Mouse (Mus musculus): ENCODE data around the gene Adam4.
"Not testable (repeated sequence)": the region's sequence is repeated elsewhere in the genome, so short reads cannot be mapped to it uniquely, and the experiment has no call there.

Gene Adam4

DNA sequence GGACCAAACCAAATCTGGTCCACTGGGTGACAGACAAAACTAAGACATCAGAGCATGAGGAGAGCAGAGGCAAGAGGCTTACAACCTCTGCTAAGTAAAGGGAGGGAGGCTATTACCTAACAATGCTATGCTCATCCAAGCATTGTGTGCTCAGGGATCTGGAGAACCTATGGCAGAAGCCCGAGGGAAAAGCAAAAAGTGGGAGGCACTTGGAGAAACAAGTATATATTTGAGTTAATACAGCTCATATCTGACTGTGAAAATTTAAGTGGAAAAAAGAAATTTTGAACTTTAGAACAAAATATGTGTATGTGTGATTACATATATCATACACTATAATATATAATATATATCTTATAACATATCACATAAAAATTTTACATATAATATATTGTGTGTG is at the start of gene Adam4:
Adam4 (minus strand) TSS at position 101 of the 400 bp plus-strand sequence.
- no peak for DNase-seq

DNA sequence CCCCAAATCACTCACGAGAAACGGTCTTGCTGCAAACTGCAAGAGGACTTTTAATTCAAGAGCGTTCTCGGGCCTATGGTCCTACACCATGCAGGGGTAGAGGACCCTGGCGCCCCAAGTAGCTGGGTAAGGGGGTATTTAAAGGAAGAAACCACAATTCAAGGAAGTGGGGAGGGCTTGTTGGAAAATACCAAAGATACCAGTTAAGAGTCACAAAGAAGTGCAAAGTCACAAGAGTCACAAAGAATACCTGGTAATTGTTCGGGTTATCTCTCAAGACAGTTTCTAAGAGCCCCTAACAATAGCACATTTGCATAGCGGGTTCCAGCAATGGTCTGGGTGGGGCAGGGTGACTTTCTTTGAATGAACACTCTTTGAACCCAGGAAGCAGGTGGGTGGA is 37.3 kb upstream of the Adam4 start:
- DNase-seq, result not testable (repeated sequence)

DNA sequence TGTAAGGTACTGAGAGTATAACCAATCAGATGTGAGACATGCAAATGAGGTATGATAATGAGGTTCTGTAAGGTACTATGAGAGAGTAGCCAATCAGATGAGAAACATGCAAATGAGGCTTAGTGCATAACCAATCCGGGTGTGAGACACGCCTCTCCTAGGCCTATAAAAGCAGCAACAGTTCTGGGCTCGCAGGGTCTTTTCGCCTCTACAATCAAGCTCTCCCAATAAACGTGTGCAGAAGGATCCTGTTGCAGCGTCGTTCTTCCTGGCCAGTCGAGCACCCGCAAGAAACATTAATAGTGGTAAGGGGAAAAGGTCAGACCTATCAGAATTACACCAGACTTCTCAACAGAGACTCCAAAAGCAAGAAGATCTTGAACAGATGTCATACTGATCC is 17.2 kb upstream of the Adam4 start:
- not testable (repeated sequence) for DNase-seq

DNA sequence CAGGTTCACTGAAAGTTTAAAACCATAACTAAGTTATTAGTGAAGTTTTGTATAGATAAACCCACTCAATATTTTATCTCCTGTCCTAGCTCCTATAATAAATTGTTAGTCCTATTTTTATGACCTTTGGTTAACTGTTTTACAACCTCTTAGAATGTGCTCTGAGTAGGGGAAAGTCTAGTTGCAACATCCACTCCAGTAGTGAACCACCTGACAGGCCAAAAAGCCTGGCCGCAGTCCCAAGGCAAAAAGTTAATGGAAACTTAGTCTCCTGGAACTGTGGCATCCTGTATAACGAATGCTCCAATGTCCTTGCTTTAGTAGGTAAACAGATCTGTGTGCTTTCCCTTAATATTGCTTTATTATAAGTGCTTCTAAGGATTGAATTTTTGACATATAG is 13.0 kb upstream of the Adam4 start:
- DNase-seq, result not testable (repeated sequence)

DNA sequence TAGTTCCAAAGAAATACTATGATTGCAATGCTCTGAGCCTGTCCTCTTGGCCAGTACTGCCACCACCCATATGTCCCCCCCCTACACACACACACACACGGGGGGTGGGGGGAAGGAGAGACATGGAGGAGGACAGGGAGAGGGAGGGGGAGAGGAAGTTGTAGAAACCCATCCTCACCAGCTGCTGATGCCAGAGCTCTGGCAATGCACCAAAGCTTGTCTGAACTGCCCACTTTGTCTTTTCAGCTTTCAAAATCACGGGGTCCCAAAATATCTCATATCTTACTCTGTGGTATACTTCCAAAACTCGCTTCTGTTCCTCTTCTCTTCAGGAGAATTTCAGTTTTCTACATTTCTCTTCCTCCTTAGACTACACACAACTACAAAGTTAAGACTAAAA is 8.5 kb downstream of the Adam4 start:
- DNase-seq, result no peak

DNA sequence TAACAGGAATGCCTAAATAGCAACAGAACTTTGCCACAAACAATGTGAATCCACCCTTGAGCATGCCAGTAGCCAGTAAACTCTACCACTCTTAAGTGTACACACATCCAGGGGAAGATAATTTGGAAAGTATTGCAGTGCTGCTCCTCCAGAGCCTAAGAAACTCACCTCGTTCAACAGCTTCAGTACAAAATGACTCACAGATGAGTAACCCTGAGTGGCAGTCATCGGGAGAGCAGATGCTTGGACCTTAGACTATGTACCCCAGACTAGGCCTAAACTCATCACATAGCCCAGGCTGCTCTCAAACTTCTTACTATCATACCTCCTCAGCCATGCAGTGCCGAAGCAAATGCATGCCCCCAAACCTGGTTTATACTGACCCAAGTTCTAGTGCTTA is 12.8 kb downstream of the Adam4 start:
- DNase-seq, result no peak

DNA sequence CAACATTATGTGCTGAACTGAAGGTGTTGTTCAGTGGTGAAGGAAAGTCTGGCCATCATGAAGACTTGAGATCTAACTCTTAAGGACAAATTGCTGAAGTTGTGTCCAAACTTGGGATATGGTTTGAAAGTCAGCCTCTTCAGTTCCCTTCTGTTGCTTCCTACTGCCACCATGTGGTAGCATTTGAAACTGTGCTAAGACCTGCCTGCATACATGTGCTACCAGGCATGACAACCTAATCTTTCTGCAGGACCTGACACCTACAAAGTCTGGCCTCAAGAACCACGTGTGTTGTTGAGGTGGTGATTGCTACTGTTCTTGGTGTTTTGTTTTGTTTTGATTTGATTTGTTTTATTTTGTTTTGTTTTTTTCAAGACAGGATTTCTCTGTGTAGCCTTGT is 19.6 kb downstream of the Adam4 start:
- DNase-seq, result no peak

DNA sequence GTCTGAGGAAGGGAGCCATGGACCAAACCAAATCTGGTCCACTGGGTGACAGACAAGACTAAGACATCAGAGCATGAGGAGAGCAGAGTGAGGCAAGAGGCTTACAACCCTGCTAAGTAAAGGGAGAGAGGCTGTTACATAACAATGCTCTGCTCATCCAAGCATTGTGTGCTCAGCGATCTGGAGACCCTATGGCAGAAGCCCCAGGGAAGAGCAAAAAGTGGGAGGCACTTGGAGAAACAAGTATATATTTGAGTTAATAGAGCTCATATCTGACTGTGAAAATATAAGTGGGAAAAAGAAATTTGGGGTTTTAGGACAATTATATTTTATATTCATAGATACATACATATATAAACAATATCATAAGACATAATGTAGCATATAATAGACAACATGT is 42.4 kb downstream of the Adam4 start, which contains the start of gene Gm4787:
Gm4787 (minus strand) TSS at position 101 of the 400 bp plus-strand sequence.
- DNase-seq, result not testable (repeated sequence)

Data from thymus, adult 18-20 months (tissue).